22 mouse cellular contexts compared by ENCODE assay signal in genomic region chrX:159026311-159026710, GRCm38 (mm10).
"Had no signal": no experiment of that assay in that cellular context is flagged by ENCODE, and none has a peak within 500 bp of the region (broad histone marks: within the 10 kb centered on the region; RNA-seq: fewer than 3 reads in every experiment).

No protein-coding gene starts in this region.

- H3K36me3 ChIP-seq: heart, embryonic 10.5 days; heart, embryonic 12.5 days; hindbrain, embryonic 10.5 days; hindbrain, embryonic 12.5 days; intestine, embryonic 15.5 days; kidney, embryonic 15.5 days; limb, embryonic 10.5 days; limb, embryonic 12.5 days; liver, embryonic 13.5 days; liver, embryonic 15.5 days had no signal

- H3K4me3 ChIP-seq: gastrocnemius, adult 2 months; heart, embryonic 10.5 days; heart, embryonic 12.5 days; hindbrain, embryonic 10.5 days; hindbrain, embryonic 12.5 days; intestine, embryonic 15.5 days; kidney, embryonic 15.5 days; layer of hippocampus, adult 2 months; left cerebral cortex, adult 2 months; limb, embryonic 10.5 days; limb, embryonic 12.5 days; liver, embryonic 13.5 days; liver, embryonic 15.5 days had no signal

- H3K4me1 ChIP-seq: heart, embryonic 10.5 days; heart, embryonic 12.5 days; hindbrain, embryonic 10.5 days; hindbrain, embryonic 12.5 days; intestine, embryonic 15.5 days; kidney, embryonic 15.5 days; limb, embryonic 10.5 days; limb, embryonic 12.5 days; liver, embryonic 13.5 days; liver, embryonic 15.5 days had no signal

- H3K27ac ChIP-seq: gastrocnemius, adult 2 months; heart, embryonic 10.5 days; hindbrain, embryonic 10.5 days; hindbrain, embryonic 12.5 days; hindbrain, embryonic 14.5 days; intestine, embryonic 15.5 days; kidney, embryonic 15.5 days; kidney, postnatal 0 days; layer of hippocampus, adult 2 months; left cerebral cortex, adult 2 months; limb, embryonic 10.5 days; limb, embryonic 12.5 days; liver, embryonic 13.5 days; liver, embryonic 15.5 days had no signal

- H3K27me3 ChIP-seq: heart, embryonic 12.5 days; intestine, embryonic 15.5 days; liver, embryonic 13.5 days; liver, embryonic 15.5 days had no signal

- DNase-seq: gastrocnemius, postnatal 10 days; gastrocnemius, postnatal 25 days; heart, adult 18-20 months; heart, postnatal 10 days; heart, postnatal 4 days; kidney, postnatal 4 days; liver; liver, embryonic 13.5 days had no signal
